Comparison of ENCODE assay signal across 8 mouse cellular contexts in the genomic region with DNA sequence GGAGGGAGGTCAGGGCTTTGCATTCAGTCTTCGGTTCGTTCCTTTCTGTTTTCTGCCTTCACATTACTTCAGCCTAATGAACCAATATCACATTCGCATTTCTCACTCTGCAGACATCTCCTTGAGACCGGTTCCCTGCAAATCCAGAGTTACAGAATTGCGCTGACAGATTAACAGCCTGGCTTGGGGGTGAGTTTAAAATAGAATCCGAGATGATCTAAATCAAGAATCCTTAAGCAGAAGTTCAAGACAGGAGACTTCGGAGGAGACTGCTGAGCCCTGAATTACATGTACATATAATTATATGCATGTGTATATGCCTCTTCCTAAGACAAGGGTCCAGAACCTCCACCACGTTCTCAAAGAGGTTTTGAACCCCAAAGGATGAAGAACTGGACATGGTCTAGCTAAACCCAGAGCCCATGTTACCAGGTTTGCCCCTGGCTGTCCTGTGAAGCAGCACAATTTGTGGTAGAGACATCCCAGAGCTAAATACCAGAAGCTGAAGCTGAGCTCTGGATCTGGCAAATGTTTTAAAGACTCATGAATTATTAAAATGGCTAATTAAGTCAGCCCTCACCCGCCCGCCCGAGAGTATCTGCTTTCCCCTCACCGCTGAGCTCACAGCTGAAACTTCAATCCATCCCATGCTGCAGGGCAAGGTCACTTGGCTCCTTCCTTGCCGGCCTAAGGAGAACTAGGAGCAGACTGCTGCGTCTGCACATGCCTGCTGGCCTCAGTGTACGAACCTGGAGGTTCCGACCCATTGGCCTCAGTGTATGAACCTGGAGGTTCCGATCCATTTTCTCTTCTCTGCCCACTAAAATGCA. TPM values are rescaled to one million over a fixed set of nuclear protein-coding genes. Genes with fewer than 3 reads are reported as not detected.
DNase-seq lines count a peak whose midpoint lies in the region; ATAC-seq and TF ChIP-seq lines count a peak whose summit lies in the region.

No protein-coding gene starts in this region.

- no peak for TF ChIP-seq CTCF in heart, postnatal 0 days (IDR thresholded peaks at IDR 0.05; ENCODE audit: low read depth)

- no peaks in the 10 kb centered on the region for H3K27me3 ChIP-seq in heart, postnatal 0 days (ENCODE audit: control insufficient read depth, insufficient read depth, low read length)
- H3K27me3 ChIP-seq in forebrain, embryonic 13.5 days = peaks cover 2% of the 10 kb centered on the region; the same call in 1 of the 2 replicates
- no peaks in the 10 kb centered on the region for H3K27me3 ChIP-seq in kidney, embryonic 16.5 days (ENCODE audit: insufficient read depth, low read length)
- H3K27me3 ChIP-seq in neural tube, embryonic 14.5 days (ENCODE audit: control insufficient read depth, insufficient read depth, low read length) = no peaks in the 10 kb centered on the region

- no peaks in the 10 kb centered on the region for H3K36me3 ChIP-seq in heart, postnatal 0 days (replicated peaks; ENCODE audit: control insufficient read depth, insufficient read depth, low read length)
- H3K36me3 ChIP-seq in forebrain, embryonic 13.5 days (ENCODE audit: poor library complexity, severe bottlenecking) = no peaks in the 10 kb centered on the region
- no peaks in the 10 kb centered on the region for H3K36me3 ChIP-seq in kidney, embryonic 16.5 days (ENCODE audit: insufficient read depth, low read length)
- no peaks in the 10 kb centered on the region for H3K36me3 ChIP-seq in neural tube, embryonic 14.5 days (ENCODE audit: control insufficient read depth, insufficient read depth, low read length)

- no peak for DNase-seq in heart, postnatal 0 days (ENCODE audit: low spot score)
- DNase-seq in heart, postnatal 25 days (ENCODE audit: low spot score) = no peak
- DNase-seq in spleen, postnatal 36 days (ENCODE audit: low spot score in 2 of 2) = no peak
- no peak for DNase-seq in urinary bladder, adult 18-20 months (ENCODE audit: low spot score in 2 of 2)
- DNase-seq in retina, postnatal 1 day = no peak

- H3K27ac ChIP-seq in heart, postnatal 0 days (ENCODE audit: low read depth) = peak overlapping the region; percentile 72
- peak overlapping the region; percentile 44; the same call in 1 of the 2 replicates for H3K27ac ChIP-seq in forebrain, embryonic 13.5 days
- peak overlapping the region; percentile 87 for H3K27ac ChIP-seq in kidney, embryonic 16.5 days (ENCODE audit: low read length)
- peak overlapping the region; percentile 71 for H3K27ac ChIP-seq in neural tube, embryonic 14.5 days (ENCODE audit: low read depth, low read length)

- no peaks in the 10 kb centered on the region for H3K9me3 ChIP-seq in heart, postnatal 0 days (replicated peaks; ENCODE audit: control insufficient read depth, low read length)
- no peaks in the 10 kb centered on the region for H3K9me3 ChIP-seq in forebrain, embryonic 13.5 days (replicated peaks)
- no peaks in the 10 kb centered on the region for H3K9me3 ChIP-seq in kidney, embryonic 16.5 days (ENCODE audit: low read length)
- H3K9me3 ChIP-seq in neural tube, embryonic 14.5 days (ENCODE audit: control insufficient read depth, low read length) = no peaks in the 10 kb centered on the region

- peak overlapping the region; percentile 6; the same call in 1 of the 2 replicates for H3K4me3 ChIP-seq in heart, postnatal 0 days (ENCODE audit: low read depth, low read length)
- no peak overlapping the region for H3K4me3 ChIP-seq in forebrain, embryonic 13.5 days
- peak overlapping the region; percentile 28 for H3K4me3 ChIP-seq in kidney, embryonic 16.5 days (ENCODE audit: low read length)
- no peak overlapping the region for H3K4me3 ChIP-seq in neural tube, embryonic 14.5 days (ENCODE audit: low read depth, low read length)

- 50% methylated on average over 17 of the region's 17 CpGs for WGBS in heart, postnatal 0 days
- 18% methylated on average over 17 of the region's 17 CpGs for WGBS in forebrain, embryonic 13.5 days
- 25% methylated on average over 17 of the region's 17 CpGs for WGBS in kidney, embryonic 16.5 days
- WGBS in neural tube, embryonic 14.5 days = 20% methylated on average over 17 of the region's 17 CpGs

- no peak for ATAC-seq in heart, postnatal 0 days (ENCODE audit: insufficient read depth, low read depth)
- peak; percentile 66 for ATAC-seq in forebrain, embryonic 13.5 days
- peak; percentile 41; the same call in 1 of the 2 replicates for ATAC-seq in kidney, embryonic 16.5 days (ENCODE audit: low FRiP score, low TSS enrichment)
- ATAC-seq in neural tube, embryonic 14.5 days (ENCODE audit: low read depth) = peak; percentile 14

- intact Hi-C loops in heart, postnatal 25 days (cut with DNase I) = no loop called here

- 0 out of 2 replicates have a peak overlapping the region, but pooled peaks have one; percentile 28 for H3K9ac ChIP-seq in heart, postnatal 0 days (replicated peaks; ENCODE audit: low read depth, low read length)
- peak overlapping the region; percentile 44 for H3K9ac ChIP-seq in forebrain, embryonic 13.5 days
- peak overlapping the region; percentile 58 for H3K9ac ChIP-seq in kidney, embryonic 16.5 days (replicated peaks; ENCODE audit: low read length)
- peak overlapping the region; percentile 5; the same call in 1 of the 2 replicates for H3K9ac ChIP-seq in neural tube, embryonic 14.5 days (replicated peaks; ENCODE audit: low read depth, low read length)

- no peak for TF ChIP-seq EP300 in heart, postnatal 0 days (IDR thresholded peaks at IDR 0.05; ENCODE audit: low read depth)

- H3K4me1 ChIP-seq in heart, postnatal 0 days (ENCODE audit: control insufficient read depth, insufficient read depth) = peaks cover 18% of the 10 kb centered on the region
- peaks cover 32% of the 10 kb centered on the region for H3K4me1 ChIP-seq in forebrain, embryonic 13.5 days
- H3K4me1 ChIP-seq in kidney, embryonic 16.5 days (ENCODE audit: insufficient read depth, low read length) = peaks cover 43% of the 10 kb centered on the region
- H3K4me1 ChIP-seq in neural tube, embryonic 14.5 days (ENCODE audit: control insufficient read depth, insufficient read depth, low read length) = peaks cover 42% of the 10 kb centered on the region

- peak overlapping the region; percentile 47 for H3K4me2 ChIP-seq in heart, postnatal 0 days (ENCODE audit: low read depth, low read length)
- peak overlapping the region; percentile 35 for H3K4me2 ChIP-seq in forebrain, embryonic 13.5 days
- H3K4me2 ChIP-seq in kidney, embryonic 16.5 days (replicated peaks; ENCODE audit: low read depth, low read length) = peak overlapping the region; percentile 52
- H3K4me2 ChIP-seq in neural tube, embryonic 14.5 days (ENCODE audit: low read depth, low read length) = peak overlapping the region; percentile 19; the same call in 1 of the 2 replicates

RNA-seq across cellular contexts. Expression of a gene that starts 14.1 kb away (rescaled TPM):
- 129 and 183 TPM in 2 replicates for total RNA-seq in heart, postnatal 0 days (2014; rRNA removed; ENCODE audit: low replicate concordance)
- polyA plus RNA-seq in heart, postnatal 0 days (2015; fragmentation: Nextera tagmentation; extraction: Ambion mirVana) = 389 and 428 TPM in 2 replicates
- total RNA-seq in heart, postnatal 25 days (2021) = 100 to 1,000 TPM; 131 to 166 TPM
- polyA plus RNA-seq in forebrain, embryonic 13.5 days (2015; fragmentation: Nextera tagmentation; extraction: Ambion mirVana) = 1,676 and 1,701 TPM in 2 replicates
- 1,041 and 1,124 TPM in 2 replicates for polyA plus RNA-seq in kidney, embryonic 16.5 days (2015; fragmentation: Nextera tagmentation; extraction: Ambion mirVana)
- 3,412 and 3,701 TPM in 2 replicates for polyA plus RNA-seq in neural tube, embryonic 14.5 days (2014; fragmentation: Nextera tagmentation; extraction: Ambion mirVana)

RNA-seq across cellular contexts. Expression of a gene that starts 33.3 kb away (rescaled TPM):
- total RNA-seq in heart, postnatal 0 days (2014; rRNA removed; ENCODE audit: low replicate concordance) = not detected in 2 replicates
- not detected in 2 replicates for polyA plus RNA-seq in heart, postnatal 0 days (2015; fragmentation: Nextera tagmentation; extraction: Ambion mirVana)
- not detected for total RNA-seq in heart, postnatal 25 days (2021)
- not detected in 2 replicates for polyA plus RNA-seq in forebrain, embryonic 13.5 days (2015; fragmentation: Nextera tagmentation; extraction: Ambion mirVana)
- 0.60 TPM in 1 of 2 replicates, not detected in the other for polyA plus RNA-seq in kidney, embryonic 16.5 days (2015; fragmentation: Nextera tagmentation; extraction: Ambion mirVana)
- not detected in 2 replicates for polyA plus RNA-seq in neural tube, embryonic 14.5 days (2014; fragmentation: Nextera tagmentation; extraction: Ambion mirVana)

Comparison
In these comparisons a context has a peak if more than half of its experiments do, and no peak if none do; other contexts are left out.
1. H3K4me3 ChIP-seq: peak in heart, postnatal 0 days (single experiment) and kidney, embryonic 16.5 days (single experiment); none in forebrain, embryonic 13.5 days (single experiment) and neural tube, embryonic 14.5 days (single experiment).
2. H3K9ac ChIP-seq: peak in every context shown above with its lines; median percentile 58 in kidney, embryonic 16.5 days; 44 in forebrain, embryonic 13.5 days; 28 in heart, postnatal 0 days; 5 in neural tube, embryonic 14.5 days.
3. Peak in every context shown above with its lines, with median percentiles within 50 percentile points of each other: H3K27ac ChIP-seq and H3K4me2 ChIP-seq.